Mouse (Mus musculus) activated CD4-positive, CD25-positive, alpha-beta regulatory T cell, adult 9 weeks (primary cell): ENCODE data around the gene Eftud2. TPM values are rescaled to one million over a fixed set of nuclear protein-coding genes. Genes with fewer than 3 reads are reported as not detected.

Source experiments
- polyA plus RNA-seq: library from polyadenylated mRNA; unstranded; fragments of 100-300 nt; shearing (Covaris generic); gene quantifications from one replicate; pipeline ENCODE4 v1.2.1, GENCODE M21; 2017

Eftud2 gene
- 177 TPM for polyA plus RNA-seq

GRCm38 (mm10) chr11:102880585-102881313 lies at the start of gene Eftud2, which contains the start of gene Ccdc103:
Gene Eftud2, minus strand, starts transcription at chr11:102880985.
Gene Ccdc103, plus strand, starts transcription at chr11:102881204.

GRCm38 (mm10) chr11:102924557-102925350 lies 44.0 kb upstream of the Eftud2 start, which contains the start of gene Kif18b:
Gene Kif18b, minus strand, starts transcription at chr11:102925124.

DNA sequence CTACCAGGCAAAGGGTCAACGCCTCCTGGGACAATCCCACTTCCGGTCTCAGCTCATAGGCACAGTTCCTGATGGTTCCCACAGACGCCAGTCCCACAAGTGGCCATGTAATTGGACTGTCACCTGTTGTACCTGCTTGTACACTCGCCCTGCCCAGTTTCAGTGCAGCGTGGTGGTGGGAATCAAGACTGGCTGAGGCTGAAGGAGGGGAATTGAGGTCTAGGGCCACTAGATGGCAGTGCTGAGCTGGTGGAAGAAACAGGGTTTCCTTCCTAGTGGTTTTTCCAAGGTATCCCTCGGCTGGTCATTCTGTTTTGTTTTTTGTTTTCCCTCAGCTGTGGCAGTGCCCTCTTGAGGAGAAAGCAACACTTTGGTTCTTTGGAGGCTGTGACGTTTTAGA lies 20.0 kb upstream of the Eftud2 start, which contains the start of gene Gfap:
Gfap (minus strand) TSS at position 150 of the 400 bp plus-strand sequence.

DNA sequence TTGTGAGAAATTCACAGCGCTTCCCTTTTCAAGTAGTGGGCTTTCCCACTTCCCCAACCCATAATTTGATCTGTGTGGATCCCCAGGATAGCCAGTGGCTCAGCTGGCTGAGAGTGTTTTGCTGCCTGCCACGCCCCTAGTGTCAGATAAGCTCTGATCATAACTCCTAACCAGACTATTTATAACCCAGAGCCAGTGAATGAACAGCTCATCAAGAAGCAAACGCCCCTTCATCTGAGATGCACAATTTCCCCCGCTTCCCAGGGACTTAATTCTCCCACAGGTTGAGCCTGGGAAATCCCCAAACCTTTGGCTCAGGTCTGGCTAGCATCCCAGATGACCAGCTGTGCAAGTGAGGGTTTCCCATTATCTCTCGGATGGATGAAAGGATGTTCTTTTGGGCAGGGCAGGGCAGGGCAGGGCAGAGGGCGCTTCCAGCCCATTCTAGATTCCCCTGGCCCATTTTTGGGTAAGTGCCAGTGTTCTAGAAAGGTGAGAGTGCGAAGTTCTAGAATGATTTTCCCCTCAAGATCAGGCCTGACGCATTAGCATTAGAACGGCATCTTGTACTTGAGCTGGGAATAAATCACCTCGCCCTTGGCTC lies 3.9 kb upstream of the Eftud2 start, which contains the start of gene Fam187a:
Fam187a (plus strand) TSS at position 554 of the 604 bp plus-strand sequence.

GRCm38 (mm10) chr11:102835549-102835948 lies 45.2 kb downstream of the Eftud2 start, which contains the start of gene Higd1b:
Gene Higd1b, plus strand, starts transcription at chr11:102835849.

GRCm38 (mm10) chr11:102819021-102819782 lies 61.6 kb downstream of the Eftud2 start, which contains the start of gene Gjc1:
Gene Gjc1, minus strand, starts transcription at chr11:102819700.

Other genes starting within 250 kb of the Eftud2 start
- not detected for gene Meioc, start 217.3 kb downstream of the Eftud2 start, polyA plus RNA-seq
- gene Ccdc43, start 183.2 kb downstream of the Eftud2 start, polyA plus RNA-seq: 38.6 TPM
- not detected for gene Adam11, start 119.5 kb downstream of the Eftud2 start, polyA plus RNA-seq
- not detected for gene Gjc1, start 61.3 kb downstream of the Eftud2 start, polyA plus RNA-seq
- not detected for gene Higd1b, start 45.1 kb downstream of the Eftud2 start, polyA plus RNA-seq
- gene Ccdc103, start 219 bp upstream of the Eftud2 start, polyA plus RNA-seq: not detected
- gene Fam187a, start 4.2 kb upstream of the Eftud2 start, polyA plus RNA-seq: not detected
- gene Gfap, start 19.9 kb upstream of the Eftud2 start, polyA plus RNA-seq: 0.10 TPM
- gene Kif18b, start 44.1 kb upstream of the Eftud2 start, polyA plus RNA-seq: 5.4 TPM
- gene C1ql1, start 65.7 kb upstream of the Eftud2 start, polyA plus RNA-seq: not detected
- 81.8 TPM for gene Nmt1, start 147.2 kb upstream of the Eftud2 start, polyA plus RNA-seq
- 29.9 TPM for gene Dcakd, start 147.3 kb upstream of the Eftud2 start, polyA plus RNA-seq
- not detected for gene Plcd3, start 220.7 kb upstream of the Eftud2 start, polyA plus RNA-seq
- gene Acbd4, start 220.7 kb upstream of the Eftud2 start, polyA plus RNA-seq: 50.6 TPM
- 4.8 TPM for gene Hexim1, start 235.2 kb upstream of the Eftud2 start, polyA plus RNA-seq